Mouse (Mus musculus): ENCODE measurements around the gene Tbc1d8. TPM values are rescaled to one million over a fixed set of nuclear protein-coding genes. Genes with fewer than 3 reads are reported as not detected.

Tbc1d8 gene
- 130 and 163 TPM in 2 replicates for total RNA-seq (2023)

GRCm38 (mm10) chr1:39478057-39478895 is at the start of gene Tbc1d8:
Tbc1d8 (minus strand) TSS chr1:39478755.

DNA sequence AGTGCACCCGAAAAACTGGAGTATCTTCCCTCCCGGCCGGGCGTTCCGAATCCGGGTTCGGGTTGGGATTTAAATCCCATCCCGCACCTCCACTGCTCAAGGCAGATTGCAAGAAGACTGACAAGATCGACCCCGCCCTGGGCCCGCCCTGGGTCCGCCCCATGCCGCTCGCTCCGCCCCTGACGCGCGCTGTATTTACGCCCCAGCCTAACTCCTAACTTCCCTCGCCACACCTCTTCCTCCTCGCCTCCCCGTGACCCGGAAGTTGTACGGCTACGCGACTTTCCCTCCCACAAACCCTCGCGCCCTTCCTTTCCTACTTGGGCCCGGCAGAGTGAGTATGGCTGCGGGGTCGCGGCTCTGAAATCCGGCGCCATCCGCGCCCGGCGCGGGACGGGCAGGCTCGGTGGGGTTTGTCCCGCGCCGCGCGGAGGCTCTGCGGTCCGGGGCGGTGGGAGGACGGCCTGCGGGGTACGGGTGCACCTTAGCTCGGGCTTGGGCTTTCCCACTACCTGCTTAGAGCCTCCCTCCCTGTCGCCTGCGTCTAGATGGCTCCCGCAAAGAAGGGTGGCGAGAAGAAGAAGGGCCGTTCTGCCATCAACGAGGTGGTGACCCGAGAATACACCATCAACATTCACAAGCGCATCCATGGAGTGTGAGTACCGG is 110.8 kb downstream of the Tbc1d8 start, which contains the start of gene Rpl31:
Rpl31 (plus strand) TSS at position 242 of the 666 bp plus-strand sequence.

Other genes starting within 250 kb of the Tbc1d8 start
- gene Rpl31, start 110.9 kb downstream of the Tbc1d8 start, total RNA-seq (2023) = 209 and 501 TPM in 2 replicates
- 17.7 and 21.0 TPM in 2 replicates for gene Cnot11, start 56.2 kb upstream of the Tbc1d8 start, total RNA-seq (2023)
- 300 and 433 TPM in 2 replicates for gene Rnf149, start 98.7 kb upstream of the Tbc1d8 start, total RNA-seq (2023)
- 0.07 and 0.09 TPM in 2 replicates for gene Creg2, start 172.7 kb upstream of the Tbc1d8 start, total RNA-seq (2023)
- gene Rfx8, start 242.2 kb upstream of the Tbc1d8 start, total RNA-seq (2023) = not detected in 2 replicates